Mouse (Mus musculus) heart, embryonic 16.5 days (tissue): ENCODE measurements at regions not wholly inside any gene's neighbourhood (a gene's known extent, or its start where the extent isn't known, plus 50 kb on each side); places are given as distances from the start of the nearest gene placed in this dataset.

ENCODE experiments used
- ATAC-seq: fragments of 200-750 bp; cut with Nextera tagmentation; replicated peaks from 2 replicates; pipeline ENCODE4 v1.8.0; 2017; ENCODE audit warnings: moderate number of reproducible peaks; ENCODE audit not compliant: insufficient read depth, low FRiP score; ENCODE audit errors: extremely low read depth
- H3K27ac ChIP-seq: fragments of 300-500 bp; sonication (generic); 2 replicates; pipeline ENCODE4 v1.5.1; 2014; ENCODE audit warnings: mild to moderate bottlenecking, low read length, control low read depth, moderate library complexity
- H3K27me3 ChIP-seq: fragments of 300-500 bp; sonication (generic); 2 replicates; pipeline ENCODE4 v1.6.1; 2014; ENCODE audit warnings: low read length, mixed read lengths; ENCODE audit not compliant: control insufficient read depth, insufficient read depth
- H3K36me3 ChIP-seq: fragments of 300-500 bp; sonication (generic); 2 replicates; pipeline ENCODE4 v1.6.1; 2014; ENCODE audit not compliant: control insufficient read depth, insufficient read depth
- H3K4me1 ChIP-seq: fragments of 300-500 bp; sonication (generic); 2 replicates; pipeline ENCODE4 v1.6.1; 2014; ENCODE audit warnings: low read length, mixed read lengths; ENCODE audit not compliant: control insufficient read depth, insufficient read depth
- H3K4me2 ChIP-seq: fragments of 300-500 bp; sonication (generic); 2 replicates; pipeline ENCODE4 v1.6.1; 2014; ENCODE audit warnings: low read depth, mild to moderate bottlenecking, control low read depth, low read length
- H3K4me3 ChIP-seq: fragments of 300-500 bp; sonication (generic); 2 replicates; pipeline ENCODE4 v1.5.1; 2014; ENCODE audit warnings: mild to moderate bottlenecking, control low read depth, low read length
- H3K9ac ChIP-seq: fragments of 300-500 bp; sonication (generic); 2 replicates; pipeline ENCODE4 v1.6.1; 2014; ENCODE audit warnings: low read length, control low read depth
- H3K9me3 ChIP-seq: fragments of 300-500 bp; sonication (generic); replicated peaks from 2 replicates; pipeline ENCODE4 v1.6.1; 2016; ENCODE audit warnings: low read length; ENCODE audit not compliant: control insufficient read depth
- WGBS: fragments of 180-500 bp; shearing (Covaris S2); extraction: QIAGEN DNeasy Blood & Tissue Kit; methylation state at CpG from one replicate; pipeline ENCODE4 v1.1.7; 2014; 5-methylcytosine and 5-hydroxymethylcytosine counted together

- 79% methylated on average over 4 of the region's 4 CpGs for WGBS
- Histone ChIP-seq H3K9ac (no peak overlapping the region), H3K27me3 (no peaks in the 10 kb centered on the region), H3K36me3 (no peaks in the 10 kb centered on the region), H3K4me2 (no peak overlapping the region), H3K27ac (no peak overlapping the region), H3K9me3 (no peaks in the 10 kb centered on the region), H3K4me3 (no peak overlapping the region), H3K4me1 (no peaks in the 10 kb centered on the region)
- no peak for ATAC-seq
These were observed 216.8 kb upstream of the Tas2r119 start for GRCm38 (mm10) chr15:31960301-31960700.

- Histone ChIP-seq H3K9me3 (no peaks in the 10 kb centered on the region), H3K27me3 (no peaks in the 10 kb centered on the region), H3K4me3 (no peak overlapping the region), H3K36me3 (no peaks in the 10 kb centered on the region), H3K4me2 (no peak overlapping the region), H3K9ac (no peak overlapping the region), H3K4me1 (no peaks in the 10 kb centered on the region), H3K27ac (no peak overlapping the region)
- no peak for ATAC-seq
- 30% methylated on average over 2 of the region's 2 CpGs for WGBS
These were observed 215.1 kb upstream of the Tas2r119 start for GRCm38 (mm10) chr15:31961963-31962362.

GRCm38 (mm10) chr15:31964911-31965310, 212.2 kb upstream of the Tas2r119 start:
- 91% methylated on average over 6 of the region's 6 CpGs for WGBS
- H3K36me3 ChIP-seq: no peaks in the 10 kb centered on the region
- ATAC-seq: no peak

DNA sequence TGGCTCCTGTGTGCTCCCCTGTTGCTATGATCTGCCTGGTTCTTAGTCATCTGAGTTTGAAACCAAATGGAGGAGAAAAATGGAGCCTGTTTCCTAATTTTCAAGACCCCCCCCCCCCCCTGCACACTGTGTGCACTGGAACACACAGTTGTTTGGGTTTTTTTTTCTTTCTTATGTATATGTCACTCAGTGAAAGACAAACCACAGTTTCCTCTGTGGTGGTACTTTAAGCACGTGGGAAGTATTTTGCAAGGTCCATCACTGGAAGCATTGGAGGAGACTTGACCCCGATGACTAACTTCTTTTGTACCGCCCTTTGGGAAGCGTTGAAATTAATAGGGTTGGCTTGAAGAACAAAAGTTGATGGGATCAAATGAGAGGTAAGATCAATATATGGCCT, 211.5 kb upstream of the Tas2r119 start:
- no peak overlapping the region for H3K4me3 ChIP-seq

More at GRCm38 (mm10) chr15:31964911-31965310, 212.2 kb upstream of the Tas2r119 start:
- Histone ChIP-seq H3K4me1 (no peaks in the 10 kb centered on the region), H3K9me3 (no peaks in the 10 kb centered on the region), H3K4me3 (no peak overlapping the region), H3K9ac (no peak overlapping the region), H3K4me2 (no peak overlapping the region), H3K27me3 (no peaks in the 10 kb centered on the region), H3K27ac (no peak overlapping the region)

DNA sequence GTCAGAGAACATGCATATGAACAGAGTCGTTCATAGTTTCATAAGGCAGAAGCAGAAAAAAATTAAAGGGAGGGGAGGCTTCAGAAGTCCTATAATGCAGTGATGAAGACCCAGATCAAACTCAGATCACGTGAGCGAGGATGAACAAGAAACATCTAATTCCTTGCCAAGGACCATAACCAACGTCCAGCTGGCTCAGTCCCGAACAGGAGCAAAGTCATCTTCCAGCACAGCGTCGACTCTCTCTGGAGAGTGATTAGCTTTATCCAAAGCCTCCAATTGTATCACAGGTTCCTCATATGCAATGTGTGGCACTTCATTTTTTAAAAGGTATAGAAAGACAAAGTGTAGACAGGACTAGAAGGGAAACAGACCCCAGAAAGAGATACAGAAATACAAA, 204.2 kb upstream of the Tas2r119 start:
- Histone ChIP-seq H3K9ac (no peak overlapping the region), H3K4me1 (no peaks in the 10 kb centered on the region), H3K27ac (no peak overlapping the region), H3K36me3 (no peaks in the 10 kb centered on the region), H3K4me2 (no peak overlapping the region), H3K9me3 (no peaks in the 10 kb centered on the region), H3K27me3 (no peaks in the 10 kb centered on the region), H3K4me3 (no peak overlapping the region)
- ATAC-seq: no peak
- WGBS: 75% methylated on average over 7 of the region's 7 CpGs

More for the DNA sequence above, 211.5 kb upstream of the Tas2r119 start:
- Histone ChIP-seq H3K36me3 (no peaks in the 10 kb centered on the region), H3K4me1 (no peaks in the 10 kb centered on the region), H3K27ac (no peak overlapping the region), H3K27me3 (no peaks in the 10 kb centered on the region), H3K9ac (no peak overlapping the region), H3K4me2 (no peak overlapping the region), H3K9me3 (no peaks in the 10 kb centered on the region)
- no peak for ATAC-seq
- 84% methylated on average over 4 of the region's 4 CpGs for WGBS

GRCm38 (mm10) chr15:31973889-31974288, 203.2 kb upstream of the Tas2r119 start:
- H3K27me3 ChIP-seq: no peaks in the 10 kb centered on the region
- 84% methylated on average over 11 of the region's 11 CpGs for WGBS
- no peaks in the 10 kb centered on the region for H3K36me3 ChIP-seq
- no peaks in the 10 kb centered on the region for H3K4me1 ChIP-seq
- no peak overlapping the region for H3K4me2 ChIP-seq
- H3K9ac ChIP-seq: no peak overlapping the region
- no peaks in the 10 kb centered on the region for H3K9me3 ChIP-seq
- ATAC-seq: no peak
- no peak overlapping the region for H3K27ac ChIP-seq
- H3K4me3 ChIP-seq: no peak overlapping the region

DNA sequence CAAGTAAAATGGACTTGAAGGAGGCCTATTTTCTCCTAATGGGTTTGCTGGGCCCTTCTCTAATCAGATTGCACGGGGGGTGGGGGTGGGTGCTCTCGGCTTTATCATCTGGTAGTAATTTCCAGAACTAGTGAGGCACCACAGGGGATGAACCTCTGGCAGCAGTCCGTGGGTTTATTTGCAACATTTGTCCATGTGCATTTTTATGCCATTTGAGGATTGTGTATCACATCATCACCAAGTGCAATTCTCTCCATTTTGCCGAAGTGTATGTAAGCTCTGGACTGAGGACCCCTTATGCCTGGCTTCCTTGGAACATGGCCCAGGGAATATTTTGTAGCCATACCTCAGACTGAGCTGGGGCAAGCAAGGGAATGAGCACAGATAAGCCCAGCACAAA, 200.6 kb upstream of the Tas2r119 start:
- H3K4me3 ChIP-seq: no peak overlapping the region
- H3K4me1 ChIP-seq: no peaks in the 10 kb centered on the region
- H3K9me3 ChIP-seq: no peaks in the 10 kb centered on the region
- no peaks in the 10 kb centered on the region for H3K36me3 ChIP-seq
- H3K9ac ChIP-seq: no peak overlapping the region
- H3K4me2 ChIP-seq: no peak overlapping the region
- no peak overlapping the region for H3K27ac ChIP-seq
- no peaks in the 10 kb centered on the region for H3K27me3 ChIP-seq
- 45% methylated on average over 4 of the region's 4 CpGs for WGBS
- no peak for ATAC-seq

- H3K4me1 ChIP-seq: no peaks in the 10 kb centered on the region
- no peak overlapping the region for H3K27ac ChIP-seq
- H3K4me3 ChIP-seq: no peak overlapping the region
- no peaks in the 10 kb centered on the region for H3K27me3 ChIP-seq
- H3K4me2 ChIP-seq: no peak overlapping the region
- WGBS: 62% methylated on average over 3 of the region's 3 CpGs
- no peak for ATAC-seq
- no peak overlapping the region for H3K9ac ChIP-seq
- no peaks in the 10 kb centered on the region for H3K9me3 ChIP-seq
- H3K36me3 ChIP-seq: no peaks in the 10 kb centered on the region
These were observed 199.5 kb upstream of the Tas2r119 start for GRCm38 (mm10) chr15:31977563-31977962.

DNA sequence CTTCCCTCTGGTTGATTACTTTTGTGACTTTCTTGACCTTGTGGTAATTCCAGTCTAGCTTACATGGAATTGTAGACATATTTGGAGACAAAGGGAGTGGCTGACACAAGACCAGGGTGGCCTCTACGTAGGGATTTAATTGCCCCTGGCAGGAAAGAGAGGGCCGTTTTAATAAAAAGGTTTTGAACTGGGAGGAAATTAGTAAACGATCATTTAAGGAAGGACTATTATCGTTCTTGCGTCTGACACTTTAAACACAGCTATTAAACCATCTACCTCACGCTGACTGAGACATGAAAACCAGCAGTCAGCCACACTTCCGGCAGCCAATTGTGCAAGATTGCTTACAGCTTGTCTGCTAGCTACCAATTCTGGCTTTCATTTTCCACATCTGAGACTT, 197.1 kb upstream of the Tas2r119 start:
- WGBS: 80% methylated on average over 7 of the region's 7 CpGs
- Histone ChIP-seq H3K4me2 (no peak overlapping the region), H3K9me3 (no peaks in the 10 kb centered on the region), H3K27ac (no peak overlapping the region), H3K4me1 (no peaks in the 10 kb centered on the region), H3K36me3 (no peaks in the 10 kb centered on the region), H3K27me3 (no peaks in the 10 kb centered on the region), H3K9ac (no peak overlapping the region), H3K4me3 (no peak overlapping the region)
- ATAC-seq: no peak

GRCm38 (mm10) chr15:31980791-31981190, 196.3 kb upstream of the Tas2r119 start:
- Histone ChIP-seq H3K4me3 (no peak overlapping the region), H3K36me3 (no peaks in the 10 kb centered on the region), H3K9ac (no peak overlapping the region), H3K27me3 (no peaks in the 10 kb centered on the region), H3K4me2 (no peak overlapping the region), H3K4me1 (no peaks in the 10 kb centered on the region), H3K9me3 (no peaks in the 10 kb centered on the region), H3K27ac (no peak overlapping the region)
- ATAC-seq: no peak
- WGBS: 85% methylated on average over 1 of the region's 1 CpGs
